Mouse (Mus musculus): ENCODE results near the gene Mpg.

The Mpg gene

GRCm38 (mm10) chr11:32266194-32266593 is 39.9 kb downstream of the Mpg start:
- DNase-seq, result no peak

GRCm38 (mm10) chr11:32266776-32267175 is 40.5 kb downstream of the Mpg start:
- DNase-seq, result no peak

- DNase-seq, result peak; percentile 97
These were observed 41.0 kb downstream of the Mpg start, which contains the start of gene Nprl3 for GRCm38 (mm10) chr11:32267188-32267884. TSS of gene Nprl3 (minus strand) at chr11:32267707.

GRCm38 (mm10) chr11:32267964-32268363 is 41.7 kb downstream of the Mpg start:
- no peak for DNase-seq

GRCm38 (mm10) chr11:32268952-32269351 is 42.6 kb downstream of the Mpg start:
- DNase-seq, result no peak

GRCm38 (mm10) chr11:32271178-32271577 is 44.9 kb downstream of the Mpg start:
- no peak for DNase-seq

- no peak for DNase-seq
These were observed 50.0 kb downstream of the Mpg start, which contains the start of gene Hba-x for GRCm38 (mm10) chr11:32276347-32276746. TSS of gene Hba-x (plus strand) at chr11:32276400.

GRCm38 (mm10) chr11:32277736-32278457 is 51.6 kb downstream of the Mpg start:
- no peak for DNase-seq

- no peak for DNase-seq
These were observed 52.2 kb downstream of the Mpg start for GRCm38 (mm10) chr11:32278458-32278957.

- no peak for DNase-seq
These were observed 54.3 kb downstream of the Mpg start for GRCm38 (mm10) chr11:32280646-32281045.

- DNase-seq, result no peak
These were observed 55.3 kb downstream of the Mpg start for GRCm38 (mm10) chr11:32281416-32282144.
